Mouse (Mus musculus) ES-CJ7 (cell line): ENCODE data around the gene Sec24b.
A peak's percentile ranks its signal among the peaks of the same experiment; 100 is the strongest.

ENCODE experiments used
- DNase-seq: peaks from one replicate; pipeline ENCODE4 v3.0.0; 2011; ENCODE audit warnings: low read depth, low spot score

The Sec24b gene

GRCm38 (mm10) chr3:130061281-130061680 lies at the start of gene Sec24b:
TSS of gene Sec24b (minus strand) at chr3:130061553.
- DNase-seq, result peak; percentile 8

- no peak for DNase-seq
Measured at GRCm38 (mm10) chr3:130104471-130104870, 43.1 kb upstream of the Sec24b start.

- DNase-seq, result peak; percentile 68
Measured at GRCm38 (mm10) chr3:130103486-130103885, 42.1 kb upstream of the Sec24b start.

GRCm38 (mm10) chr3:130095160-130095781 lies 33.9 kb upstream of the Sec24b start:
- peak; percentile 51 for DNase-seq

GRCm38 (mm10) chr3:130094125-130094704 lies 32.9 kb upstream of the Sec24b start:
- DNase-seq, result no peak

- no peak for DNase-seq
Measured at GRCm38 (mm10) chr3:130090460-130090859, 29.1 kb upstream of the Sec24b start.

- no peak for DNase-seq
Measured at GRCm38 (mm10) chr3:130088654-130089053, 27.3 kb upstream of the Sec24b start.

GRCm38 (mm10) chr3:130087466-130087865 lies 26.1 kb upstream of the Sec24b start:
- no peak for DNase-seq

GRCm38 (mm10) chr3:130086372-130087080 lies 25.2 kb upstream of the Sec24b start:
- no peak for DNase-seq

GRCm38 (mm10) chr3:130083312-130083711 lies 22.0 kb upstream of the Sec24b start:
- DNase-seq, result no peak

- no peak for DNase-seq
Measured at GRCm38 (mm10) chr3:130080666-130081065, 19.3 kb upstream of the Sec24b start.

- DNase-seq, result peak; percentile 67
Measured at GRCm38 (mm10) chr3:130079794-130080193, 18.4 kb upstream of the Sec24b start.

- DNase-seq, result no peak
Measured at GRCm38 (mm10) chr3:130077291-130077690, 15.9 kb upstream of the Sec24b start.

- no peak for DNase-seq
Measured at GRCm38 (mm10) chr3:130075746-130076145, 14.4 kb upstream of the Sec24b start.

GRCm38 (mm10) chr3:130073085-130073484 lies 11.7 kb upstream of the Sec24b start:
- no peak for DNase-seq

GRCm38 (mm10) chr3:130071918-130072317 lies 10.6 kb upstream of the Sec24b start:
- no peak for DNase-seq

GRCm38 (mm10) chr3:130060396-130061029 lies 840 bp downstream of the Sec24b start:
- peak; percentile 66 for DNase-seq

GRCm38 (mm10) chr3:130059805-130060395 lies 1.5 kb downstream of the Sec24b start:
- DNase-seq, result peak; percentile 32

- DNase-seq, result no peak
Measured at GRCm38 (mm10) chr3:130058488-130058887, 2.9 kb downstream of the Sec24b start.

- no peak for DNase-seq
Measured at GRCm38 (mm10) chr3:130057569-130058345, 3.6 kb downstream of the Sec24b start.
